Mouse (Mus musculus) megakaryocyte, embryonic 14.5 days (primary cell): ENCODE results near the gene Zfp37.

Experiments used
- FLI1 ChIP-seq: IDR thresholded peaks from 2 replicates; pipeline ENCODE4 v1.6.1; 2012; ENCODE audit warnings: low read length, inconsistent platforms, mixed read lengths
- GATA1 ChIP-seq: IDR thresholded peaks from 3 replicates; pipeline ENCODE4 v1.6.1; 2012; ENCODE audit warnings: mixed read lengths, low read length, inconsistent platforms, borderline replicate concordance

- TF ChIP-seq GATA1 (no peak), FLI1 (no peak)
These were observed 30.8 kb downstream of the Zfp37 start for GRCm38 (mm10) chr4:62199923-62200529.
